ENCODE assay signal across 30 mouse cellular contexts in the genomic region with DNA sequence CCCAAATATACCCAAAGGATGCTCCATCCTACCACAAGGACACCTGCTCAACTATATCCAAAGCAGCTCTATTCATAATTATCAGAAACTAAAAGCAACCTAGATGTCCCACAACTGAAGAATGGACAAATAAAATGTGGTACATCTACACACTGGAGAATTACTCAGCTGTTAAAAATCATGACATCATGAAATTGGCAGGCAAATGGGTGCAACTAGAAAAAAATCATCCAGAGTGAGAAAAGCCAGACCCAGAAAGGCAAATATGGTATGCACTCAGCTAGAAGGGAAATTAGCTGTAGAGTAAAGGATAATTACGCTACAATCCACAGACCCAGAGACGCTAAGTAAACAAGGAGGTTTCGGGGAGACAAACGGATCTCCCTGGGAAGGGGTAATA. TPM values are rescaled to one million over a fixed set of nuclear protein-coding genes. Genes with fewer than 3 reads are reported as not detected.
"Had no signal": no experiment of that assay in that cellular context is flagged by ENCODE, and none has a peak within 500 bp of the region (broad histone marks: within the 10 kb centered on the region; RNA-seq: fewer than 3 reads in every experiment).

No protein-coding gene starts in this region.

- H3K9me3 ChIP-seq: embryonic facial prominence, embryonic 10.5 days; embryonic facial prominence, embryonic 12.5 days; embryonic facial prominence, embryonic 13.5 days; embryonic facial prominence, embryonic 15.5 days; forebrain, embryonic 10.5 days; forebrain, embryonic 12.5 days; forebrain, embryonic 13.5 days; forebrain, embryonic 15.5 days had no signal

- H3K27ac ChIP-seq: embryonic facial prominence, embryonic 10.5 days; embryonic facial prominence, embryonic 12.5 days; embryonic facial prominence, embryonic 13.5 days; embryonic facial prominence, embryonic 15.5 days; forebrain, embryonic 10.5 days; forebrain, embryonic 12.5 days; forebrain, embryonic 13.5 days; forebrain, embryonic 15.5 days; gastrocnemius, adult 2 months; heart, adult 2 months had no signal

- H3K27me3 ChIP-seq: embryonic facial prominence, embryonic 12.5 days; embryonic facial prominence, embryonic 13.5 days; embryonic facial prominence, embryonic 15.5 days; forebrain, embryonic 12.5 days; forebrain, embryonic 13.5 days; forebrain, embryonic 15.5 days had no signal

- H3K36me3 ChIP-seq: embryonic facial prominence, embryonic 10.5 days; embryonic facial prominence, embryonic 12.5 days; embryonic facial prominence, embryonic 13.5 days; embryonic facial prominence, embryonic 15.5 days; forebrain, embryonic 10.5 days; forebrain, embryonic 12.5 days; forebrain, embryonic 15.5 days had no signal

- DNase-seq: cerebellum, adult 9-11 months; cerebellum, postnatal 10 days; cerebellum, postnatal 14 days; cerebellum, postnatal 25 days; cerebellum, postnatal 36 days; embryo, embryonic 11 days; forebrain, postnatal 0 days; gastrocnemius, postnatal 10 days; gastrocnemius, postnatal 14 days; gastrocnemius, postnatal 25 days; gastrocnemius, postnatal 36 days; heart, adult 18-20 months; heart, adult 2 months had no signal

- H3K4me3 ChIP-seq: embryonic facial prominence, embryonic 10.5 days; embryonic facial prominence, embryonic 12.5 days; embryonic facial prominence, embryonic 13.5 days; embryonic facial prominence, embryonic 15.5 days; erythroblast, embryonic 14.5 days; forebrain, embryonic 10.5 days; forebrain, embryonic 12.5 days; forebrain, embryonic 13.5 days; forebrain, embryonic 15.5 days; gastrocnemius, adult 2 months; heart, adult 2 months had no signal

- H3K4me1 ChIP-seq: embryonic facial prominence, embryonic 12.5 days; embryonic facial prominence, embryonic 15.5 days; forebrain, embryonic 12.5 days; forebrain, embryonic 13.5 days; forebrain, embryonic 15.5 days had no signal

RNA-seq across cellular contexts. Expression of a gene that starts 10.2 kb away (rescaled TPM):
- total RNA-seq: common myeloid progenitor, adult 5-6 weeks; granulocyte monocyte progenitor cell, adult 5-6 weeks had no signal
- polyA plus RNA-seq: erythroblast, embryonic 14.5 days; forebrain, embryonic 11.5 days; forebrain, embryonic 13.5 days; forebrain, embryonic 14.5 days; forebrain, embryonic 15.5 days had no signal

RNA-seq across cellular contexts. Expression of a gene that starts 58.1 kb away (rescaled TPM):
- total RNA-seq: common myeloid progenitor, adult 5-6 weeks; gastrocnemius, adult 2 months; gastrocnemius, adult 8-10 months; gastrocnemius, postnatal 10 days; gastrocnemius, postnatal 14 days; gastrocnemius, postnatal 25 days; gastrocnemius, postnatal 36 days; granulocyte monocyte progenitor cell, adult 5-6 weeks; heart, adult 18-20 months; heart, adult 2 months; heart, adult 8-10 months had no signal
- polyA plus RNA-seq: erythroblast, embryonic 14.5 days; forebrain, embryonic 12.5 days; forebrain, embryonic 14.5 days; gonadal fat pad, adult 2 months; heart, adult 2 months had no signal
